Mouse (Mus musculus) heart, embryonic 12.5 days (tissue): ENCODE results near the gene C530008M17Rik. TPM values are rescaled to one million over a fixed set of nuclear protein-coding genes. Genes with fewer than 3 reads are reported as not detected.

Experiments used
- ATAC-seq: fragments of 200-750 bp; cut with Nextera tagmentation; 2 replicates; pipeline ENCODE4 v1.8.0; 2017; ENCODE audit warnings: moderate TSS enrichment, moderate library complexity; ENCODE audit not compliant: insufficient number of reproducible peaks, low FRiP score
- H3K27ac ChIP-seq: fragments of 300-500 bp; sonication (generic); 2 replicates; pipeline ENCODE4 v1.5.1; 2016; ENCODE audit warnings: mild to moderate bottlenecking, moderate library complexity; ENCODE audit not compliant: poor library complexity, severe bottlenecking
- H3K27me3 ChIP-seq: fragments of 300-500 bp; sonication (generic); replicated peaks from 2 replicates; pipeline ENCODE4 v1.6.1; 2016; ENCODE audit warnings: mild to moderate bottlenecking, moderate library complexity
- H3K36me3 ChIP-seq: fragments of 300-500 bp; sonication (generic); 2 replicates; pipeline ENCODE4 v1.6.1; 2016; ENCODE audit warnings: mild to moderate bottlenecking, moderate library complexity
- H3K4me1 ChIP-seq: fragments of 300-500 bp; sonication (generic); replicated peaks from 2 replicates; pipeline ENCODE4 v1.6.1; 2016; ENCODE audit warnings: mild to moderate bottlenecking
- H3K4me2 ChIP-seq: fragments of 300-500 bp; sonication (generic); 2 replicates; pipeline ENCODE4 v1.6.1; 2016; ENCODE audit warnings: mild to moderate bottlenecking, moderate library complexity
- H3K4me3 ChIP-seq: fragments of 300-500 bp; sonication (generic); 2 replicates; pipeline ENCODE4 v1.5.1; 2016; ENCODE audit warnings: mild to moderate bottlenecking
- H3K9ac ChIP-seq: fragments of 300-500 bp; sonication (generic); 2 replicates; pipeline ENCODE4 v1.6.1; 2016; ENCODE audit warnings: mild to moderate bottlenecking, moderate library complexity
- H3K9me3 ChIP-seq: fragments of 300-500 bp; sonication (generic); replicated peaks from 2 replicates; pipeline ENCODE4 v1.6.1; 2016; ENCODE audit warnings: mild to moderate bottlenecking, moderate library complexity
- WGBS: fragments of 180-500 bp; shearing (Covaris S2); methylation state at CpG from one replicate; pipeline ENCODE4 v1.1.7; 2016; 5-methylcytosine and 5-hydroxymethylcytosine counted together
- polyA plus RNA-seq: library from polyadenylated mRNA; unstranded; fragments of >200 nt; fragmentation: Nextera tagmentation; extraction: Ambion mirVana; gene quantifications from 2 replicates; pipeline ENCODE4 v1.2.1, GENCODE M21; 2016

The C530008M17Rik gene
- polyA plus RNA-seq, 1 experiment from 2014 or later = 38.7 TPM

DNA sequence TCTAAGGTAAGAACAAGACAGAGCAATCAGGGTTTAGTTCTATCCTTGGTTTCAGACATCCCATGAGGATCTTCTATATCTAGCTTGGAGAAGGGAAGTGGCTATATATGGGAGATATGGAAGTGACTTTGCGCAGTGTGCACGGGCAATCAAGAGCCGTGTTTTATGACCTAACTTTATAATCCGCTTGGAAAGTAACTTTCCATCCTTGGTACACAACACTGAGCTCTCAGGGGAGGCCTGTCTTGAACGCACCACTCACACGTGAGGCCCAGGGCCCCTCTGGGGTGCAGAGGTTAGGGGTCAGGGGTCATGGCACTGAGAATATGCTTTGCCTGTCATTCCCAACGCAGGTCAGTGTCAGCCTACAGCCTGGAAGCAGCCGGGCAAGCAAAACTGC, 210.5 kb downstream of the C530008M17Rik start:
- Histone ChIP-seq H3K27me3 (no peaks in the 10 kb centered on the region), H3K9ac (no peak overlapping the region), H3K9me3 (no peaks in the 10 kb centered on the region), H3K36me3 (peaks cover 31% of the 10 kb centered on the region), H3K4me3 (no peak overlapping the region), H3K4me1 (peaks cover 41% of the 10 kb centered on the region), H3K4me2 (no peak overlapping the region), H3K27ac (0 out of 2 replicates have a peak overlapping the region, but pooled peaks have one; percentile 88)
- WGBS = 72% methylated on average over 8 of the region's 8 CpGs
- no peak for ATAC-seq

DNA sequence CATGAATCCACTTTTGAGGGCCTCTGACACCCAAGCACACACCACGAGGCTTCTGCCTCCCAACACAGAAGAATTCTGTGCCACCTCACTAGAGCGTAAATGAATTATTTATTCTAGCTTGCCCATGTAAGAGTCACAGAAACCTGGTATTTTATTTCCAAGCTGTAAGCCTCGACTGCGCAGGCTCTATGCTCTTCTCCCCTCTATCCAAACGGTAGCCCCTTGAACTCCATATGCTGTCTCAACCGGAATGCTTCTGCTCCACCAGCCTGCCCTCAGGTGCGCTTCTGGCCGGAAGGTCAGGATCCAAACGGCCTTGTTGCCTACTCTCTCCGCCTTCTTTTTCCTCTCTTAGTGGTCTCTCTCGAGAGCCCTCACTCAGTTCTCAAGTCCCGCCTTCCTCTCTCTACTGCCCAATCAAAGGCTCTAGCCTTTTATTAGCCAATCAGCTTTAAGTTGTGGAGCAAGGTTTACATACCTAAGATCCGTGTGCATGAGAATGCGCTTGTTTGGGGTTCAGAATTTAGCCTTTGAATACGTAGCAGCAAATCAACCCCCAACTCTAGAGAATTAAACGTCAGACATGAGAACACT, 212.5 kb downstream of the C530008M17Rik start:
- H3K27me3 ChIP-seq = no peaks in the 10 kb centered on the region
- H3K9ac ChIP-seq = peak overlapping the region; percentile 44; the same call in 1 of the 2 replicates
- H3K36me3 ChIP-seq = peaks cover 34% of the 10 kb centered on the region
- peak overlapping the region; percentile 41 for H3K4me3 ChIP-seq
- WGBS = 33% methylated on average over 16 of the region's 16 CpGs
- H3K9me3 ChIP-seq = no peaks in the 10 kb centered on the region
- no peak overlapping the region for H3K27ac ChIP-seq
- peak overlapping the region; percentile 66 for H3K4me2 ChIP-seq
- peaks cover 29% of the 10 kb centered on the region for H3K4me1 ChIP-seq
- peak; percentile 62 for ATAC-seq

DNA sequence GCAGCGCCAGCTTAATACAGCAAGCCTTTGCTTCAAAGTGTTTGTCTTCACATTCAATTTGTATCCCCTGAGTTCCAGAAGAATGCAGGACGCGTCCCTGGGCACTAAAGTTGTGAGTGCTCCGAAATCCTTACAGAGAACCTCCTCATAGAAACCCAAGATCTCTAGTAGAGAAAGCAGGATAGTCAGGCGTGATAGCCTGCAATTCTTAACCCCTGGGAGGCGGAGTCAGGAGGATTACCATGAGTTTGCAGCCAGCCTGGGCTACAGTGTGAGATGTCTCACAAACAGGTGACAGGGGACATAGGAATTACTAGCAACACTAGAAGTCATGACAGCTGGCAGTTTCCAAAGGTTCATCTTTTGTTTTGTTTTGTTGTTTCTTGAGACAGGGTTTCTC, 213.2 kb downstream of the C530008M17Rik start:
- Histone ChIP-seq H3K9ac (0 out of 2 replicates have a peak overlapping the region, but pooled peaks have one; percentile 16), H3K27me3 (no peaks in the 10 kb centered on the region), H3K36me3 (peaks cover 34% of the 10 kb centered on the region), H3K4me3 (peak overlapping the region; percentile 41), H3K27ac (no peak overlapping the region), H3K9me3 (no peaks in the 10 kb centered on the region), H3K4me2 (peak overlapping the region; percentile 66), H3K4me1 (peaks cover 27% of the 10 kb centered on the region)
- no peak for ATAC-seq
- 56% methylated on average over 6 of the region's 6 CpGs for WGBS

DNA sequence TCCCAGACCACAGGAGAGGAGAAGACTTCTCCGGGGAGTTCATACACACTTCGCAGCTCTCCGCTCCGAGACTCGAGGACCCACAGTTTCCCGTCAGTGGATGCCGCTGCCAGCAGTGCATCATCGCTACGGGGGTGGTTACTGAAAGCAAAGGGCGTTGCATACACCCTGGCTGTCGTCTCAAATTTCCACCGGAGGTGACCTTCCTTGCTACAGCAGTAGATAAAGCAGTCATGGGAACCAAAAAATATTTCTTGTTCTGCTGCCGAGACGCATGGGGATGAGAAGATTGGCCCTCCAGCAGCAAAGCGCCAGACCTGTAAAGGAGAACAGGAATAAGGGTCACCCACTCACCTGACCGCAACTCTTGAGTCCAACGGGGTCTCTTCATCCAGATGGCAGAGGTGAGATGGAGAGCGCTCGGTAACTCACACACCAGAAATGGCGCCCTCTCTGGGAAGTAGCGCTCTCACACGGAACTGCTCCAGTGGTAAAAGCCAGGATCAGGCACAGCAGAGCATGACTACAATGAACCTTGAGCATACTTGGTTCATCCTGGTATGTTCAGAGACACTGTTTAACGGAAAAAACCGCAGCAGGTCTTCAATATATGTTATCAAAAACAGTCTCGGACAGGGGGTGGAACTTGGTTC, 219.9 kb downstream of the C530008M17Rik start:
- H3K9me3 ChIP-seq = no peaks in the 10 kb centered on the region
- peaks cover 48% of the 10 kb centered on the region for H3K36me3 ChIP-seq
- H3K27me3 ChIP-seq = no peaks in the 10 kb centered on the region
- H3K4me3 ChIP-seq = no peak overlapping the region
- 72% methylated on average over 25 of the region's 25 CpGs for WGBS
- no peak overlapping the region for H3K9ac ChIP-seq
- ATAC-seq = no peak
- H3K4me2 ChIP-seq = peak overlapping the region; percentile 16; the same call in 1 of the 2 replicates
- no peaks in the 10 kb centered on the region for H3K4me1 ChIP-seq
- no peak overlapping the region for H3K27ac ChIP-seq

DNA sequence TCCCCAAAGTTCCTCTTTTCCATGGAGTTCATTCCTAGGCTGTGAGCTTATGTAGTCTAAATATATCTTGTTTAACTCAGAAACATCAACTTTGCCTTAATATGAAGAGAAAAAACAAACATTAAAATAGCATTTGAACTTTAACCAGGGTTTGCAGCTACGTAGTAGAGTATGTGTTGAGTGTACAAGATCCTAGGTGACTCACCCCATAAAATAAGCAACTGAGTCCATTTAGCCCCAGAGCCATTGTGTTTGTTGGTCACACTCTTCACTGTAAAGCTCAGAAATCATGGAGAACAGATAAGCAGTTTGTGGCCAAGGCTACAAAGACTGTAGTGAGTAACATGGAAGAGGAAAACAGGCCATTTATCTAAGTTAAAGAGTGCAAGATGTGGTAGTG, 227.8 kb downstream of the C530008M17Rik start:
- ATAC-seq = no peak
- H3K36me3 ChIP-seq = peaks cover 65% of the 10 kb centered on the region

DNA sequence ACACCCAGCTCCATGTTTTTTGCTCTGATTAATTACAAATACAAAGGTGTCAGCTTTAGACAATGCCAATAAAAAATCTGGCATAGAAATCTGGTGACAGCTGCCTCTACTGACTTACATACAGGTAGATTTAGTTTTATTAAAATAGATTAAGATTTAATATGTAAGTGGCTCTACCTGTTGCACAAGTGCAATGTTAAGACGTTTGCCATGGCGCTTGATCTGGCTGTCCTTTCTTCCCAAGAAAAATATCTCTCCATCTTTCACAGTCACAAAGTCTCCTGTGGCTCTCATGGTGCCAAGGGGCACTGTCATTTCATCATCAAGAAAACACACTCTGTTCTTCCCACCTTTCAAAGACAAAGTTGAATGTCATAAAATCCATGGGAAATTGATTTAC, 230.7 kb downstream of the C530008M17Rik start:
- H3K27ac ChIP-seq = no peak overlapping the region
- no peaks in the 10 kb centered on the region for H3K27me3 ChIP-seq
- no peaks in the 10 kb centered on the region for H3K9me3 ChIP-seq
- no peaks in the 10 kb centered on the region for H3K4me1 ChIP-seq
- H3K9ac ChIP-seq = no peak overlapping the region
- 88% methylated on average over 2 of the region's 2 CpGs for WGBS
- no peak overlapping the region for H3K4me2 ChIP-seq
- H3K36me3 ChIP-seq = peaks cover 71% of the 10 kb centered on the region
- ATAC-seq = no peak
- no peak overlapping the region for H3K4me3 ChIP-seq

More for the DNA sequence above, 227.8 kb downstream of the C530008M17Rik start:
- 83% methylated on average over 1 of the region's 1 CpGs for whole genome bisulfite sequencing
- no peak overlapping the region for H3K27ac ChIP-seq
- H3K27me3 ChIP-seq = no peaks in the 10 kb centered on the region
- H3K4me2 ChIP-seq = no peak overlapping the region
- H3K9ac ChIP-seq = no peak overlapping the region
- H3K4me1 ChIP-seq = no peaks in the 10 kb centered on the region
- no peak overlapping the region for H3K4me3 ChIP-seq
- H3K9me3 ChIP-seq = no peaks in the 10 kb centered on the region

DNA sequence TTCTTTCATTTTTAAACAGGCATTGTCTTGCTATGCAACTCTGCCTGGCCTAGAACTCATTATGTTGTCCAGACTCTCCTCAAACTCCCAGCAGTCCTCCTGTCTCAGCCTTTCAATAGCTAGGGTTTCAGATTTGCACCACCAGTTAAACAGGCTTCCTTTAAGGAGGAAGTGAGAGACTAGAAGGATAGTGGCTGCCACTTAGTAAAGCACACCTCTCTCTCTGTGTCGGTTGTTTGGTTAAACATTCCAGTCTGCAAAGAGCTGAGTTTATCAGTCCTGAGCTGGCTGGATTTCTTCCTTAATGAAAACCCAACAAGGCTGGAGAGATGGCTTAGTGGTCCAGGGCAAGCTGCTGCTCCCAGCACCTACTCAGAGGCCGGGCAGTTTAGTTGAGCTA, 236.3 kb downstream of the C530008M17Rik start:
- no peaks in the 10 kb centered on the region for H3K4me1 ChIP-seq
- H3K9ac ChIP-seq = no peak overlapping the region
- H3K27ac ChIP-seq = no peak overlapping the region
- no peak overlapping the region for H3K4me2 ChIP-seq
- ATAC-seq = no peak
- H3K9me3 ChIP-seq = no peaks in the 10 kb centered on the region
- H3K27me3 ChIP-seq = no peaks in the 10 kb centered on the region
- no peak overlapping the region for H3K4me3 ChIP-seq
- WGBS = 58% methylated on average over 2 of the region's 2 CpGs
- H3K36me3 ChIP-seq = peaks cover 62% of the 10 kb centered on the region

DNA sequence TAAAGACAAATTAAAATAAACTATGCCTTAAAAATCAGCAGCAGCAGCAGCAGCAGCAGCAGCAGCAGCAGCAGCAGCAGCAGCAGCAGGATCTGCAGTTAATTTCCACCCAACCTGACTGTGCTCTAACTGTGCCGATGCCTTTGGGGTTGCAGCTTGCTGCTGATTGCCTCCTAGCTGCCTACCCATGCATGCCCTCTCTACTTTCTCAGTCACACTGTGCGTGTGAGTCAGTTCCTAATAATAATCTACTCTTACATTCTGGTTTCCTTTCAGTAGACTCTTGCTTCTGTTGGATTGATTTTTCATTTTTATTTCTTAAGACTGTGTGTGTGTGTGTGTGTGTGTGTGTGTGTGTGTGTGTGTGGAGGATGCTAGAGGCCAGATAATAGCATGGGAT, 236.8 kb downstream of the C530008M17Rik start:
- Histone ChIP-seq H3K4me3 (no peak overlapping the region), H3K27ac (no peak overlapping the region), H3K9ac (no peak overlapping the region), H3K4me2 (no peak overlapping the region), H3K4me1 (no peaks in the 10 kb centered on the region), H3K27me3 (no peaks in the 10 kb centered on the region), H3K36me3 (peaks cover 59% of the 10 kb centered on the region), H3K9me3 (no peaks in the 10 kb centered on the region)
- ATAC-seq = no peak
- 75% methylated on average over 2 of the region's 2 CpGs for WGBS

DNA sequence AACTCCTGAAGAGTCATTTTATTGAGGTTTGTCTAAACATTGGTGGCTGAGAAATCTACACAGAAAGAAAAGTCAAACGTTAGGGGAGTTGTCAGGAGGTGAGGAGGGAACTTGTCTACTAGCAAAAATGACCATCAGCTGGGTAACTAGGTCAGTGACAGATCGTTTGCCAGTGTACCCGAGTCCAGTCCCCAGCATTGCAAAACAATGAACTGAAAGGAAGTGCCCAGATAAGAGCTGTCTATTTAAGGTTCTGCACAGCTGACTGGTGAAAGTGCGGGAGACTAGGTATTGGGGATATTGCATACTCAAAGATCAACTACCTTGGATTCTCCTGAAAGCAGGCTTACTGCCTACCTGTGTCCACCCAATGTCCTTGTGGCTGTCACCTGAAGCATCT, 245.8 kb downstream of the C530008M17Rik start:
- H3K27ac ChIP-seq = no peak overlapping the region
- no peak overlapping the region for H3K4me3 ChIP-seq
- H3K27me3 ChIP-seq = no peaks in the 10 kb centered on the region
- peaks cover 10% of the 10 kb centered on the region; the same call in 1 of the 2 replicates for H3K36me3 ChIP-seq
- no peaks in the 10 kb centered on the region for H3K9me3 ChIP-seq
- H3K4me1 ChIP-seq = peaks cover 11% of the 10 kb centered on the region
- 37% methylated on average over 4 of the region's 4 CpGs for WGBS
- no peak for ATAC-seq
- no peak overlapping the region for H3K4me2 ChIP-seq
- peak overlapping the region; percentile 40; the same call in 1 of the 2 replicates for H3K9ac ChIP-seq

DNA sequence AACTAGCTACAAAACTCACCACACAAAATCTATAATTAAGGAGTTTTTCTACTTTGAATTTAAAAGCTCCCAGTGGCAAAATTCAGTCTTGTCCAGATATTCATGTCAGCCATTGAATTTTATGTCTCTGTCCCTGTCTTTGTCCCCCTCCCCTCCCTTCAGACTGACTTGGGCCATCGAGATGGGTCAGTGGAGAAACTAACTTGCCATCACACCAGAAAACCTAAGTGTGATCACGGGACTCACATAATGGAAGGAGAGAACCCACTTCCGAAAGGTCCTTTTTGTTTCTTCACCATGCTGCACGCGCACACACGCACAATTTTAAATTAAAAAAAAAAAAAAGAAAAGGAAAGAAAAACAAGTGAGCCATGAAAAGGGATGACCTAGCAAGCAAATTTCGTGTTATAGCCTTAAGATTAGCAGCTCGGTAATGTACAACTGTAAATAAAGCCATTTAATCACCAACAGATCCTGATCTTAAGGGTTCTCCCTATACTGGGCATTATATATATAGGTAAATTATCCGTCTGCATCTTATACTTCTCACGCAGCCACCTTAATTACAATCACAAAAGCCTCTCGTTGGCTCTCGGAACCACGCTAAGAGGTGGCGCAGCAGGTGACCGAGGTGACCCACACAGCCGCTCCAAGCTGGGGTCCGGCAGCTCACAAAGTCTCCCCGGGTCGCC, 248.5 kb downstream of the C530008M17Rik start:
- H3K4me3 ChIP-seq = peak overlapping the region; percentile 73
- H3K4me2 ChIP-seq = peak overlapping the region; percentile 80
- 2% methylated on average over 19 of the region's 19 CpGs for WGBS
- peaks cover 8% of the 10 kb centered on the region for H3K36me3 ChIP-seq
- H3K27ac ChIP-seq = peak overlapping the region; percentile 92
- H3K27me3 ChIP-seq = no peaks in the 10 kb centered on the region
- H3K4me1 ChIP-seq = peaks cover 11% of the 10 kb centered on the region
- peak overlapping the region; percentile 85 for H3K9ac ChIP-seq
- H3K9me3 ChIP-seq = no peaks in the 10 kb centered on the region
- no peak for ATAC-seq

DNA sequence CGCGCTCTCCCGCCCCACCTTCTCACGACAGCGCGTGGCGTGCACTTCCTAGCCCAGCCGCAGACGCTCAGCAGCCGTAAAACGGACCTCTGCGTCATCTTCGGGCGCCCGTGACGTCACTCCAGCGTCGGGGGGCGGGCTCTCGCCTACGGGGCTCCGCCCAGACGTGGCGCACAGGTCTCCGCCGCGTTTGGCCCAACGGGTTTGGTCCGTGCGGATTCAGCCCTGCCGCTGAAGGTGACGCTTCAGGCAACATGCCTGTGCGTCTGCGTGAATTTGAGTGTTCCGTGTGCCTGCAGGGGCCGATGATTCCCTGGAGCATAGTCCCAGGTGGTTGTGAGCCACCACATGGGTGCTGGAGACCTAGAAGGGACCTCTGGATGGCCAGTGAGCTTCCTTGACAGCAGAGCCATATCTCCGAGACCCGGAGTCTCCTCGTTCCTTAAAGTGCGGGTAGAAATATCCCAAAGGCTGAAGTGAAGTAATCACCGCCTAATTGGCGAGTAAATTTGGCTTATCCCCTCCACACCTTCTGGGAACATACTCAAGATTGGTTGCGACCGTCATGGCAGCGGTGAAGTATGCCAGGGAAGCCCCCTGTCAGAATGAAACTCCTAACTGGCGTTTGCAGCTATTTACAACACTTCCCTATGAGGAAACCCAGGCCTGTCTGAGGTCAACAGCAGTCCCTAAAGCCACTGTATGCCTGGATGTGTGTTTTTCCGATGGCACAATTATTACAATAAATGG, 249.3 kb downstream of the C530008M17Rik start, which contains the start of gene Aasdh:
TSS of gene Aasdh (minus strand) at position 110 of the 750 bp plus-strand sequence.
- peaks cover 11% of the 10 kb centered on the region for H3K36me3 ChIP-seq
- H3K27me3 ChIP-seq = no peaks in the 10 kb centered on the region
- no peaks in the 10 kb centered on the region for H3K9me3 ChIP-seq
- peak within 1 kb of the TSS; percentile 85 for H3K9ac ChIP-seq
- H3K4me1 ChIP-seq = peaks cover 11% of the 10 kb centered on the region
- peak within 1 kb of the TSS; percentile 73 for H3K4me3 ChIP-seq
- peak within 1 kb of the TSS; percentile 80 for H3K4me2 ChIP-seq
- WGBS = under 1% methylated on average over 47 of the region's 47 CpGs
- ATAC-seq = peak; percentile 99
- peak within 1 kb of the TSS; percentile 92 for H3K27ac ChIP-seq
